Mouse (Mus musculus): Measurements from ENCODE around the gene Atp6v1a.

The Atp6v1a gene

DNA sequence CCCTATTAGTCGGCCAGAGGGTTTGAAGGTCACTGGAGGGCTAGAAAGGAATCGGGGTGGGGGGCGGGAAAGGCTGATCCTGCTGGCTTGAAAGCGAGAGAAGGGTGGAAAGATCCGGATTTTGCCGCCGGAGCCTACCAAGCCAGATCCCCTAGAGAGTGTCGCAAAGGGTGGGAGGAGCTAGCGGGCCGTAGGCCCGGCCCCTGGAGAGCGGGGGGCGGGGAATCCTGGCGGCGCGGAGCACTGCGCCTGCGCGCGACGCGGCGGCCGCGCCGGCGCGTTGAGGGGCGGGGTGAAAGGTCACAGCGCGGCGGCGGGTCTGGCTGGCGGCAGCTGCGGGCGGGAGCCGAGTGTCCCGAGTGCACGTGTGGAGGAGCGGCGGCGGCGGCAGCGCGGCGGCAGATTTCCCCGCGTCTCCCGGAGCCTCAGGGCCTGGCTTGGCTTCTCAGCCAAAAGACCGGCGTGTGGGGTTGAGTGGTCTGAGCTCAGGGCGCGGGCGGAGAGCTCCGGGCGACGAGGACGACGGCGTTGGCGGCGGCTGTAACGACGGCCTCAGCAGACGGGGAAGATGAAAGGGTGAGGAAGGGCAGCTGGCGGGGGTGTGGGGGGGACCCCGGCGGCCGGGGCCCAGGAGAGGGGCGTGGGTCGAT lies at the start of gene Atp6v1a, which contains the start of gene Naa50:
TSS of gene Atp6v1a (minus strand) at position 170 of the 650 bp plus-strand sequence.
TSS of gene Naa50 (plus strand) at position 295 of the 650 bp plus-strand sequence.
- peak; percentile 94 for DNase-seq (ENCODE audit: low read depth, low spot score)

DNA sequence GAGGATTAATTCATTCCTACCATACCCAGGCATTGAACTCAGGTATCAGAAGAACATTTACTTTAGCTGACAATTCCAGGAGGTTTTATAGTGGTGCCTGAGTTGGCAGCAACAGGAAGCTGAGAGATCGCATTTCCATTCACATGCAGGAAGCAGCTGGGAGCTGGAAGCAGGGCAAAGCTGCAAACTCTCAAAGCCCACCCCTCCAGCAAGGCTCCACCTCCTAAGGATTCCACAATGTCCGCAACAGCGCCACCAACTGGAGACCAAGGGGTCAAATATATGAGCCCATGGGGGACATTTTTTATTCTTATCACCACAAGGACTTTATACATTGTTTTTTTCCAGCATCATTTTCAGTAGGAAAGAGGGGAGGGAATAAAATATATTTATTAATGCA lies 49.3 kb upstream of the Atp6v1a start:
- no peak for DNase-seq (ENCODE audit: low read depth, low spot score)

DNA sequence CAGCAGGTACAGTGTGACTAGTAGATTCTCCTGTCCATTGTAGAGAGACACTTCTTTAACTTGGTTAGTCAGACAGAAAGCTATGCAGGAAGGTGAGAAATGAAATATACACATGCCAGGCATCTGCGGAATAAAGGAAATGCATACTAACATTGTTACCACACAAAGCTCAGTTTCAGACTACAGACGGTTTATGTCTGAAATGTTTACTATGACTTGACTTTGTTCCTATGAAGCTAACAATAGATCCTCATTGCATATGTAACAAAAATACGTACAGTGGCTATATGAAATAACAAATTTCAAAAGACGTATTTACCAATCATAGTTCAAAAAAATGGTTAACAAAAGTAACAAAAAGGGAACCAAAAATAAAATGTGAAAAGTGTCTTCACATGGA lies 47.7 kb upstream of the Atp6v1a start:
- no peak for DNase-seq (ENCODE audit: low read depth, low spot score)

DNA sequence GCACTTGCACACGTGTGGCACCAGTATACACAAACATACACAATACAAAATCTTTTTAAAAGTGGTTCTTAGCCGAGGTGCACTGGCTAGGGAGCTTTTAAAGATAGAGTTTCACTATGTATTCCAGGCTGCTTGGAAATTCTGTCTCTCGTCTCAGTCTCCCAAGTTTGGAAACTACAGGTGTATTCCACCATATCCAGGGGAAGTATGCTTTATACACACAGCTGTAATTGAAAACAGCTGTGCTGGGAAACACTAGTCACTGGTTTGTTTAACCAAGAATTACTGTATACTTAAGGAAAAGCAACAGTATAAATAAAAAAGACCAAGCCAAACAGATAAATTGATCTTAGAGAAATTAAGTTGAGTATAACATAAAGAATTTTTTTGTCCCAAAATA lies 45.3 kb upstream of the Atp6v1a start:
- no peak for DNase-seq (ENCODE audit: low read depth, low spot score)

DNA sequence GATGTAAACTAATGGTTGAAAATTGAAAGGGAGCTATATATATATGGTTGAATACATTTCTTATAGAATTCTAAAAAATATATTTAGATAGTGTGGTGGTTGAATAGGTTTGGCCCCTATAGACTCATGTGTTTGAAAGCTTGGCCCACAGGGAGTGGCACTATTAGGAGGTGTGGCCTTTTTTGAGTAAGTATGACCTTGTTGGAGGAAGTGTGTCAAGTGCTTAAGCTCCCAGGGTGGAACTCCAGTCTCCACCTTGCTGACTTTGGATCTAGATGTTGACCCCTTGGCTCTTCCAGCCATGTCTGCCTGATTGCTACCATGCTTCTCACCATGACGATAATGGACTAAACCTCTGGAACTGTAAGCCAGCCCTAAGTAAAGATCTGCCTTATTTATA lies 43.1 kb upstream of the Atp6v1a start:
- no peak for DNase-seq (ENCODE audit: low read depth, low spot score)

DNA sequence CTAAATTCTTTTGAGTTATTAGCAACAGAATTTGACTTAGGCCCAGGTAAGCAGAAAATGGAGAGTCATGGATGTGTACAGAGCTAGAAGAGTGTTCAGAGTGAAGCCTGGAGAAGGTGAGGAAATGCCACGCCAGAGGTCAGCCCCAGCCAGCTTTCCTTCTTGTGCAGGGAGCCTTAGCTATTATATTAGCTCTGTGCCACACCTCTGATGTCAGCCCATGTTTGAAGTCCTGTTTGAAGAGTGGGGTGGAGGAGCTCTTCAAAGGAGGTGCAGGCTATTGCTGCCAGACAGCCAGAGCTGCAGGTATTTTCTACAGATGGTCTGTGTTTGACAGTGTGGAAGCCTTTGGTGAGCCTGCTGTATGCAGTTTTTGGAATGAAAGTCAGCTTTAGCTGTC lies 39.0 kb upstream of the Atp6v1a start:
- DNase-seq (ENCODE audit: low read depth, low spot score), result no peak

DNA sequence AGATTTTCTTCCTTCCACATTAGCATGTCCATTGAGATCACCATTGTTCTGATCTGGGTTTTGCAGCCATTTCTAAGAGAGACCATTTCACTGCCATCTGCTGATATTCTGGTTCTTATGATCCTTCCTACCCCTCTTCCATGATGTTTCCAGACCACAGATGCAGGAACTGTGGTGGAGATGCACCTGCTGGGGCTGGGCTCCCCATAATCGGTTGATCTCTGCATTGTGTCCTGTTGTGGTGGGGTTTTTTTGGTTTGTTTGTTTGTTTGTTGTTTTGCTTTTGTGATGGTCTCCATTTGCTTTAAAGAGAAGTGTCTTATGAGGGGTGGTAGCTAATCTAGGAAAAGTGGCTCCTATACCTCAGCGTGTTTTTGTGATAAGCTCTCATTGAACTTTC lies 37.0 kb upstream of the Atp6v1a start:
- no peak for DNase-seq (ENCODE audit: low read depth, low spot score)

DNA sequence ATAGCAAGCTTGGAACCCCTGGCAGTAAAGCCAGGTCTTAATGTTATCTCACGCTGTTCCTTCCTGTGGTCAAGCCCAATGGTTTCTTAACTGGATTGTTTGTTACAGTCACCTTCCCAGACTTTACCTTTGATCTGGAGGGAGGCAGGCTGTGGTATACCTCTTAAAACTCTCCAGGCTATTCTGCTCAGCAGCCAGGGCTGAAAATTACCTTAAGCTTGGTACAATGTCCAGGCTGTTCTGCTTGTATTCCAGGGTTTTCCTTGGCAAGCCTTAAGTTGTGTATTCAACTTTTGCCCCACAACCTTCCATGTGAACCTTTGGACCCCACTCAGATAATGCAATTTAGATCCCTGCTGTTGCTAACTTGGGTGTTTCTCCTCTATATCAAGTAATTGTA lies 35.5 kb upstream of the Atp6v1a start:
- no peak for DNase-seq (ENCODE audit: low read depth, low spot score)

DNA sequence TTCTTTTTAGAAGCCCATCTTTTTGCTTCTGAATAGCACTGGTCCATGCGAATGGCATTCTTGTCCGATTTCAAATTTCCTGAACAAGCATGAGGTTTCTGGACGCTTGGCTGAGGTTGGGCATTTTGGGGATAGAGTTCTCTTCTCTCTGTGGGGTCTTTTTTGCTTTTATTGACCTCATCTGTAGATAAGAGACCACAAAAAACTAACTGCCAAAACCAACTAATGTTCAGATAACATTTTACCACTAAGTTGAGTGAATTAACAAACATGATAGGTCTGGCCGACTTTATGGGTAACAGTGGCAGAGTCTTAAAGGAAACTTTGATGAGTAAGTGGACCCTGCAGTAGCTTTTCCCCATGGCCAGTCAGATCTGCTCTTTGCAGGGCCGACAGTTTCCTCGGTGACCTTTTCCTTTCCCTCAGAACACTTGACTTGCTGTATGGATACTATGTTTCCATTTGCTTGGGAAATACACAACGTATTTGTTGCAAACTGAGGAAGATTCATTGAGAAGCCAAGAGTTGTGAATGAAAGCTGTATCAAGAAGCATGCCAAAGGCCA lies 34.5 kb upstream of the Atp6v1a start:
- DNase-seq (ENCODE audit: low read depth, low spot score), result no peak

DNA sequence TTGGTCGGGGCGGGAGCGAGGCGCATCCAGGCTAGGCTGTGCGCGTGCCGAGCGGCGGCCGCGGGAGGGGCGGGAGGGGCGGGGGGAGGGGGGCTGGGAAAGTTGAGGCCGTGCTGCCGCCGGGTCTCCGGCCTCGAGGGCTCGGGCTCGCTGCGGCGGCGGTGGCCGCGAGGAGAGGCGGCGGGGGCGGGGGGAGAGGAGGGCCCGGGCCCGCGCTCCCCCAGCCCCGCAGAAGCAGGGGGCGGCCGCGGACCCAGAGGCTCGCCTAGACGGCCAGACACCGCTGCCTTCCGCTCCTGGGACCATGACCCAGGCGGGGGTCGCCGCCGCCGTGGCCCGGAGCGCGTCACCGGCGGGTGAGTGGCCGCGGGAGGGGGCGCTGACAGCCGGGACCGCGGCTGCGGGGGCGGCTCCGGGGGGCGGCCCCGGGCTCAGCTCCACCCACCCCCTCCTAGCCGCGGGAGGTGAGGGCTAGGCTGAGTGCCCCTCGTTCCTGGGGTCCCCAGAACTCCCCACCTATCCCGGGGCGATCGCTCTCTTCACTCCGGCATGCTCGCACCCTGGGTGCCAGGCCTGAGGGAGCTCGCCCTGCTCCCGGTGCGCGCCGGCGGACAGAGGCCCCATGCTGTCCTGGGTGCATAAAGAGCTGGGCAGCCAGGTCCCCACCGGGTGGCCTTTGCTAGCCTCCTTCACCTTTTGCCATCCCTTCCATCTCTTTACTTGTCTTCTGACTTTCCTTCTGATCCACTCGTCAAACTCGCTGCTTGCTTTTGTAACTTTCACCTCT lies 33.8 kb upstream of the Atp6v1a start, which contains the start of gene Usf3:
TSS of gene Usf3 (plus strand) at position 92 of the 787 bp plus-strand sequence.
- DNase-seq (ENCODE audit: low read depth, low spot score), result peak; percentile 24

DNA sequence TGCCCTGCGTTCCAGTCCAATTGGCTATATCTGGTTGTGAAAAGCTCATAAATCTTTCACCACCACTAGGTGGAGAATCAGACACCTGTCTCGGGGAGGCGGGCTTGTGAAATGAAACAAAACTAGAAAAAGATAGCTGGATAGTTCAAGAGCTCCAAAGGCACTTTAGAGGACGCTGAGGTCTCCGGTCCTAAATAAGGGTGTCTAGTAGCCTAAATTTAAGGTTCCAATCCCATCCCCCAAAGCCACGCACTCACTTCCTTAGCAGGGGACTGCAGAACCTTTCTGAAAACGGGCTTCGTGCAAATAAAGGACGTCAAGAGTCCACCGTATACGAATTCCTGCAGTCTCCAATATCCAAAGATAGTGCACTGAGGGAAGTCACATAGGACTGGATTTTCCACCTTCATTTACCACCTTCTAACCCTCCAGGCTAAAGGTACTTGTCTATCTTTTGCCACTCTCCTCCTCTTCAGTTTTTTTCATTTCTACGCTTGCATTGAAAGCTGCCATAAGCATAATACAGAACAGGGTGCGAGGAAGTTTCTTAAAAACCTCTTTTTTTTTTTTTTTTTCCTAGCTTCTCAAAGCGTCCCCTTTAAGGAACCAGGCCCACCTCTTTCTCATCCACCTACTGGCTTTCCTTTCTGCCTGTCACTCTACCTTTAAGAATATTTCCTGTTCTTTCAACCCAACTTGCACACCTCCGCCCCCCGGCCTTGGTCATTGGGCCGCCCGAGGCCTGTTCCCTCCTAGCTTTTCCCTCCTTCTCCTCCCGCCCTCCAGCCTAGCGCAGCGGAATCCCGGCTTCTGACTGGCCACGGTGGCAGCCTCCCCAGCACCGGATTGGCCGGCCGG lies 33.0 kb upstream of the Atp6v1a start:
- peak; percentile 98 for DNase-seq (ENCODE audit: low read depth, low spot score)

DNA sequence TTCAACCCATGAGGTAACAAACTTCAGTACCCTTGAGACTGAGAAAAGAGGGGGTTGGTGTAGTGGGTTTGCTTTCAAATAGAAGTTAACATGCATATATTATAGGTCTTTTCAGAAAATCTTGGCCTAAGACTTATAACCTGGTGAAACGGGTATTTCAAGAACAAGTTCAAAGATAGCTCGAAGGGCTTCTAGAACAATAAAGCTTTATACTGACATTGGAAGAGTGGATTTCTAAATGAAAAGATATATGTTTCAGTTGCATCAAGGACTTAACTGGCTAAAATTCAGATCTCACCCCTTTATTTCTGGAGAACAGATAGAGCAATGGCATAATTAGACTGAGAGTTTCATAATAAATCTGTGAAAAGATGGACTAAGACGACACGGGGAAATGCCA lies 29.5 kb upstream of the Atp6v1a start:
- no peak for DNase-seq (ENCODE audit: low read depth, low spot score)

DNA sequence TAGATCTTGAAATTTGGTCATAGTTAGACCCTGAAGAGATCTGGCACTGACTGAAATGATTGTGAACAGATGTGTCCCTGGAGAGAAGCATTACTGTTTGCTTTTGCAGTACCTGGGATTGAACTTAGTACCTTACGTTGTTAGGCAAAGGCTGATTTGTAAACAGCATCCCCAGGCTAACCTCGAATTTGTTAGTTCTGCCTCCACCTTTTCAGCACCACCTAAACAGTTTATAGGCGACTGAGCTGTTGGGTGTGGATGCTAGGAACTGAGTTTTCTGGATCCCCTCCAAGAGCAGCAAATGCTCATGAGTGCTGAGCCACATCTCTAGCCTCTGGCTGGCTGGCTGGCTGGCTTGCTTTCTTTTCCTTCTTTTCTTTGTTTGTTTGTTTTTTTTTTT lies 25.7 kb upstream of the Atp6v1a start:
- DNase-seq (ENCODE audit: low read depth, low spot score), result no peak

DNA sequence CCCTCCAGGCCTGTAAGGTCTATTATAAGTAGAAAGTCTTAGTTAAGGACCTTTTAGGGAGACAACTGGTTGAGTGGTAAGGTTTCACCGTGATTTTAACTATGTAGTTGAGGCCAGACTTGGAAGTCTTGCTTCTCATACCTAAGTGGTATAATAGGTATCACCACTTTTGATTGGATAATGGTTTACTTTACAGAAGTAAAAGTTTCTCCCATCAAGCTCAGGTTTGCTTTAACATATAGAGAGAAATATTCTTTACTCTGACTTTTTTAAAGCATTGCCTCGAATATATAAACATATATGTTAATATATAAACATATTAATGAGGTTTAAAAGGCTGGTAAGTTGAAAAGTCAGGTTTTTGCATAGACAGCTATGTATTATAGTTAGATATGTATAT lies 24.3 kb upstream of the Atp6v1a start:
- no peak for DNase-seq (ENCODE audit: low read depth, low spot score)

DNA sequence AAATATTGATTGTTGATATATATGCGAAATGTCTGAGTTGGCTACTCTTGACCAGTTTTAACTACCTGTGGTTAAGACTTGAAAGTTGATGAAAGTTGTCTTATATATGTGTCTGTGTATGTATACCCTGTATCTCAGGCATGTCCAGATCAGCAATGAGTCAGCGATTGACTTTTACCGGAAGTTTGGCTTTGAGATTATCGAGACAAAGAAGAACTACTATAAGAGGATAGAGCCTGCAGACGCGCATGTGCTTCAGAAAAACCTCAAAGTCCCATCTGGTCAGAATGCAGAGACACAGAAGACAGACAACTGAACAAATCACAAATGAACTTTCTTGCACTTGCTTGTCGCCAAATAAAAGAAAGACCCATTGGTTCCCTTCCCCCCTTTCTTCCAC lies 19.8 kb upstream of the Atp6v1a start:
- no peak for DNase-seq (ENCODE audit: low read depth, low spot score)

DNA sequence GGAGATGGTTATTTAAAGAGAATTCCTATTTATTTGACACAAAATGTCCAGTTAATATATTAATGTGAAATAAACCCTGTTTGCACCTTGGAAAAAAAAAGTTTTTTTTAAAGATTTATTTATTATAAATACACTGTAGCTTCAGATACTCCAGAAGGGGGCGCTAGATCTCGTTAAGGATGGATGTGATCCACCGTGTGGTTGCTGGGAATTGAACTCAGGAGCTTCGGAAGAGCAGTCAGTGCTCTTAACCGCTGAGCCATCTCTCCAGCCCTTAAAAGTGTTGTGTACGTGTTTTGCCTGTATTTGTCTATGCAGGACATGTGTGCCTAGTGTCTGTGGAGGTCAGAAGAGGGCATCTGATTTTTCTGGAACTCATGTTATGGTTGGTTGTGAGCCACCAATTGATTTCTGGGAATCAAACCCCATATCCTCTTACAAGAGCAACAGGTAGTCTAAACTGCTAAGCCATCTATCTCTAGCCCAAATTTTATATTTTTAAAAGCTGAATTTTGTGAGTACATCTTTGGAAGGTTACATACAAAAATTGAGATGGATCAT lies 15.1 kb upstream of the Atp6v1a start:
- no peak for DNase-seq (ENCODE audit: low read depth, low spot score)

DNA sequence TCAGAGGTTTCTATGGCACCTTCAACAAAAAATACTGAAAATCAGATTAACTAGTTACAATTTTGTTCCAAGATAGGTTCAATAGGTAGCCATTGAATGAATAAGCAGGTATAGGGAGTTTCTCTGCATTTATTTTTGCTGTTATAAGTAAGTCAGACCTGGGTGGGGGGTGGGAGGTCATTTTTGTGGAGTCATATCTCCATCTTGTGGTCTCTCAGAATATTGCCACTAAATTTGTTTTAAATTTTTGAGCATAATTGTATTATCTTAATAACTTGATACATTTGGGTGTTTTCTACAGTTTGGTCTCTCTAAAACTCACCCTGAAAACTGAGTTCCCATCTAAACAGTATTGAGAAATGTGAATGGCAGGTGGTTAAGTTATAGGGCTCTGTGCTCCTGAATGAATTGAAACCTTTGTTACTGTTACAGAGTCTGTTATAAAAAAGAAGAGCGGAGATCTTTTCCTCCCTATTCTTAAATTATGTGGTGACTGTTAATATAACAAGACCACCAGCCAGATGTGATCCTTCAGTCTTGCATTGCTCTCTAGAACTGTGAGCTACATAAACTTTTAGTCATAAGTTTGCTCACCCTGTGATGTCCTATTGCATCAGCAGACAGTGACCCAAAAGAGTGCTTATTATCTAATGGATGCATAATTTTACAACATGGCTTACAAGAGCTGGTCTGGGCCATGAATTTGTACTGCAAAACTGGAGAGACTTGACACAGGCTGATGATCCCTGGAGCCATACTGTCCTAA lies 9.7 kb upstream of the Atp6v1a start:
- DNase-seq (ENCODE audit: low read depth, low spot score), result no peak

DNA sequence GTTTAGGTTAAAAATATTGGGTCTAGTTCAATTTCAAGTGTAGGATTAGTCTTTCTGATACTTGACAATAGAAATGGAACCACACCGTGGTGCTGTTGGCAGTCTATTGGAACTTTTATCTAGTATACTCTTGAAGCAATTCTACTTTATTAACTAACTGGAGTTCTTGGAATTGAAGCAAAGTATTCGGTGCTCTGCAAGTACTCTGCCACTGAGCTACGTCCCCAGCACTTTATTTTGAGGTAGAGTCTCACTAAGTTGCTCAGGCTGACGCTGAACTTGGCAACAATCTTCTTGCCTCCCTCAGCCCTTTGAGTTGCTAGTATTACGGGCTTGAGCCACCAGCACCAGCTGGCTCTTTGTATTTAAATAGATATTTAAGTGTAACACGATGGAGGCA lies 2.0 kb upstream of the Atp6v1a start:
- no peak for DNase-seq (ENCODE audit: low read depth, low spot score)

DNA sequence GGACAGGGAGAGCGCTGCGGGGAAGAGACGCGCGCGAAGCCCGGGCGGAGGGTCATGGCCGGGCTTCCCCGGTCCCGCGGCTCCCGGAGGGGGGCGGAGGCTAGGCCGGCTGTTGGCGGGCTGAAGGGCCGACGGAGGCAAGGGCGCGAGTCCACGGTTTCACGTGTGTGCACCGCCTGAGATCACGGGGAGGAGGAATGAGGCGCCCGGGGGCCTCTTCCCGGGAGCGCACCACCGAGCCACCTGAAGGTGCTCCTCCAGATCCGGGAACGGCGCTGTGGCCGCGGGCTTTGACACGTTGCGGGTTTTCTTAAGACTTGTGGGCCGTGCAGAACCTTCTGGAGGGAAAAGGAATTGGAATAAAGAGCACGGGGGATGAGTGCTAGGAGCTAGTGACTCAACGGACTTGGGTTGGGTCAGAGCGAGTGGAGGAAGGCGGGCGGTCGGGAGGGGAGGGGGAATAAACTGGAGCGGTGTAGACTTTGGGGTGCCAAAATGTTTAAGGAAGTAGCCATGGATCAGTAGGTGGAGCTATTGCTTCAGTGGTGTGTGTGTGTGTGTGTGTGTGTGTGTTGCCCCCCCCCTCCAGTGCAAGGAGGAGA lies 782 bp upstream of the Atp6v1a start:
- peak; percentile 73 for DNase-seq (ENCODE audit: low read depth, low spot score)

DNA sequence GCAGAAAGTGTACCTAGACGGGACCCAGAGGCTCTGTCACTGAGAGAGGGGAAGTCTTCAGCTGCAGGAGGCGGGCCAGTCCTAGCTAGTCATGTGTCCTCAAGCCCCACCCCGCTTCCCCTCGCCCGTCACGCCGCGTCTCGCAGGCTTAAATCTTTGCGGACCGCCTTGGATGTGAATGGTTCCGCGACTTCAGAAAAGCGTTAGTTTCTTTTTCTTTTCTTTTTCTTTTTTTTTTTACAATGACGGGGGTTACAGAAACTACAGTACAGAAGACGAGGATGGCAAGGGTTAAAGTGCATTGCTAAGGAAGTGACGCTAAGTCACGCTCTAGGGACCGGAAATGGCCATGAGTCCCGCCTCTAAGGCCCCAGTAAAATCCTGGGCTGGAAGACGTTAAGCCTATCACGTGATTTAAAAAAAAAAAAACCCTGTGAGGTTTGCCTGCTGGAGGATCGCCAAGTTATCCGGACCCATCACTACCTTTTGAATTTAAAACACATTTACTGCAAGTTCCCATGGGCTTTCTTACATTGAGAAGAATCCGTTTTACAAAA lies 448 bp downstream of the Atp6v1a start:
- peak; percentile 93 for DNase-seq (ENCODE audit: low read depth, low spot score)

Measured in mesoderm, embryonic 11.5 days (tissue).